Mouse (Mus musculus): ENCODE measurements around the gene Arhgdig. TPM values are rescaled to one million over a fixed set of nuclear protein-coding genes. Genes with fewer than 3 reads are reported as not detected.

The Arhgdig gene
- 20.7 and 22.9 TPM in 2 replicates for polyA plus RNA-seq (2016; fragmentation: Nextera tagmentation; extraction: Ambion mirVana)

GRCm38 (mm10) chr17:26207686-26208085 is at the start of gene Arhgdig:
Gene Arhgdig, minus strand, starts transcription at chr17:26207786.
- ATAC-seq (ENCODE audit: insufficient number of reproducible peaks, insufficient read depth, low FRiP score, low TSS enrichment), result no peak
- Histone ChIP-seq H3K4me2 (replicated peaks) (no peak within 1 kb of the TSS), H3K9ac (no peak within 1 kb of the TSS), H3K36me3 (no peaks in the 10 kb centered on the region), H3K4me3 (no peak within 1 kb of the TSS), H3K27me3 (peaks cover 24% of the 10 kb centered on the region), H3K9me3 (no peaks in the 10 kb centered on the region), H3K27ac (no peak within 1 kb of the TSS), H3K4me1 (peaks cover 18% of the 10 kb centered on the region)
- 85% methylated on average over 12 of the region's 12 CpGs for WGBS

DNA sequence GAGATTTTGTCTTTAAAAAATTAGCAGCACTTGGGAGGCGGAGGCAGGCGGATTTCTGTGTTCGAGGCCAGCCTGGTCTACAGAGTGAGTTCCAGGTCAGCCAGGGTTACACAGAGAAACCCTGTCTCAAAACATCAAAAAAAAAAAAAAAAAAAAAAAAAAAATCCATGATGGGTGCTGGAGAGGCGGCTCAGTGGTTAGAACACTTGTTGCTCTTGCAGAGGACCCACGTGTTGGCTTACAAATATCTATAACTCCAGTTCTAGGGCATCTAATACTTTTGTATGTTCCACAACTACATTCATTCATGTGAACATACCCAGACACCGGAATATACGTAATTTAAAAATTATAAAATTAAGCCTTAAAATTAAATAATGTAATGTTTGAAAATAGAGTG is 47.7 kb upstream of the Arhgdig start:
- Histone ChIP-seq H3K4me2 (replicated peaks) (no peak overlapping the region), H3K9me3 (no peaks in the 10 kb centered on the region), H3K9ac (no peak overlapping the region), H3K27me3 (no peaks in the 10 kb centered on the region), H3K36me3 (peaks cover 39% of the 10 kb centered on the region), H3K27ac (no peak overlapping the region), H3K4me1 (peaks cover 11% of the 10 kb centered on the region), H3K4me3 (no peak overlapping the region)
- 90% methylated on average over 7 of the region's 7 CpGs for WGBS
- no peak for ATAC-seq (ENCODE audit: insufficient number of reproducible peaks, insufficient read depth, low FRiP score, low TSS enrichment)

GRCm38 (mm10) chr17:26253399-26253798 is 45.8 kb upstream of the Arhgdig start:
- Histone ChIP-seq H3K27ac (peak overlapping the region; percentile 99), H3K36me3 (peaks cover 22% of the 10 kb centered on the region), H3K4me3 (peak overlapping the region; percentile 98), H3K4me2 (replicated peaks) (peak overlapping the region; percentile 71), H3K27me3 (no peaks in the 10 kb centered on the region), H3K9me3 (no peaks in the 10 kb centered on the region), H3K9ac (peak overlapping the region; percentile 96), H3K4me1 (peaks cover 11% of the 10 kb centered on the region)
- 0% methylated on average over 24 of the region's 24 CpGs for WGBS
- no peak for ATAC-seq (ENCODE audit: insufficient number of reproducible peaks, insufficient read depth, low FRiP score, low TSS enrichment)

- Histone ChIP-seq H3K27ac (peak within 1 kb of the TSS; percentile 99), H3K27me3 (no peaks in the 10 kb centered on the region), H3K9ac (peak within 1 kb of the TSS; percentile 96), H3K4me3 (peak within 1 kb of the TSS; percentile 98), H3K4me1 (peaks cover 11% of the 10 kb centered on the region), H3K9me3 (no peaks in the 10 kb centered on the region), H3K4me2 (replicated peaks) (peak within 1 kb of the TSS; percentile 71), H3K36me3 (peaks cover 15% of the 10 kb centered on the region)
- ATAC-seq (ENCODE audit: insufficient number of reproducible peaks, insufficient read depth, low FRiP score, low TSS enrichment), result peak; percentile 86
- under 1% methylated on average over 43 of the region's 43 CpGs for WGBS
Observed at GRCm38 (mm10) chr17:26252539-26253251, 45.1 kb upstream of the Arhgdig start, which contains the start of gene Luc7l. Gene Luc7l, plus strand, starts transcription at chr17:26252896.

DNA sequence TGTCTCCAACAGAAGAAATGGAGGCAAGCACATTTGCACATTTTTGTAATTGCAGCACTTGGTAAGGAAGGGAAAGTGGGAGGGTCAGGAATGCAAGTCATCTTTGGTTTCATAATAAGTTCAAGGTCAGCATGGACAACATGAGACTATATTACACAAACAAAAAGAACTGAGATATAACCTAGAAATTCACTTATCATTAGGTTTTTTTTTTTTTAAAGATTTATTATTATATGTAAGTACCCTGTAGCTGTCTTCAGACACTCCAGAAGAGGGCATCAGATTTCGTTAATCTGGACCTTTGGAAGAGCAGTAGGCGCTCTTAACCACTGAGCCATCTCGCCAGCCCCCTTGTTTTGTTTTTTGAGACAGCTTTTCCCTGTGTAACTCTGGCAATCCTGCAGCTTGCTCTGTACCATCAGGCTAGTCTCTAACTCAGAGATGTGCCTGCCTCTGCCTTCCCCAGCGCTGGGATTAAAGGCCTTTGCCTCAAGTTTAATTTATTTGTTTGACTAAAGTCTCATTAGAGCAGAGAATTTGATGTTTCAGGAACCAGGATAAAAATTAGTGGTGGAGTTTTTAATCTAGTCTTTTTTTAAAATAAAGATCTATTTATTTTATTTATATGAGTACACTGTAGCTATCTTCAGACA is 44.4 kb upstream of the Arhgdig start:
- H3K27me3 ChIP-seq, result no peaks in the 10 kb centered on the region
- no peaks in the 10 kb centered on the region for H3K9me3 ChIP-seq
- H3K4me2 ChIP-seq (replicated peaks), result peak overlapping the region; percentile 71
- H3K27ac ChIP-seq, result no peak overlapping the region; the same call in 1 of the 2 replicates
- no peak for ATAC-seq (ENCODE audit: insufficient number of reproducible peaks, insufficient read depth, low FRiP score, low TSS enrichment)
- WGBS, result 57% methylated on average over 4 of the region's 4 CpGs
- peaks cover 9% of the 10 kb centered on the region for H3K36me3 ChIP-seq
- peaks cover 11% of the 10 kb centered on the region for H3K4me1 ChIP-seq
- peak overlapping the region; percentile 98; the same call in 1 of the 2 replicates for H3K4me3 ChIP-seq
- no peak overlapping the region for H3K9ac ChIP-seq

DNA sequence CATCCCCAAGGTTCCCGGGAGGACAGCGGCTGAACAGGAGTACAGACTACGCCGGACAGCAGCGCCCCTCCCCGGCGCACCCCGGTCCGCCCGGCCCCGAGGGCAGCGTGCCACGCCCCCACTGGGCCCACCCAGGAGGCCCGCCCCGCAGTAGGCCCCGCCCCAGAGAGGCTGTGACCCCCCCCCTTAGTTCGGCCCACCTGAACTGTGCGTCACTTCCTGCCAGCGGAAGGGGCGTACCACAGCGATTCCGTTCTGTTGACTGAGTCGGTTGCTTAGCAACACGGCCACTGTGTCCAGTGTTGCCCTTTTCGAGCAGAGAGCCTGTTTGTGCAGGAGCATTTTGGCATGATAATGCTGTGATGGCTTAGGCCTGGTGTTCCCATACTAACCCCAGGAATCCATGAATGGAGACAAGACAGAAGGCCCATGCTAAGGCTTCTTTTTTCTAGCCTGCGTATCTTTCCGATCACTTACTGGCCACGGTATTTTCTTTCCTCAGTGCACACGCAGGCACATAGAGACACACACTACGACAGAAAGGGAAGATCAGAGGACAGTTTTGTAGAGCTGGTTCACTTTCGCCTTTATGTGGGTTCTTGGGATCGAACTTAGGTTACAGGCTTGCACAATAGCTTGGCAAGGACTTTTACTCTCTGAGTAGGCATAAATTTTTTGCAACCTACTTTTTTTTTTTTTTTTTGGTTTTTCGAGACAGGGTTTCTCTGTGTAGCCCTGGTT is 36.7 kb upstream of the Arhgdig start, which contains the start of gene Fam234a:
Gene Fam234a (minus strand): TSS at position 142 of the 741 bp plus-strand sequence.
- no peaks in the 10 kb centered on the region for H3K9me3 ChIP-seq
- peaks cover 10% of the 10 kb centered on the region; the same call in 1 of the 2 replicates for H3K4me1 ChIP-seq
- H3K36me3 ChIP-seq, result no peaks in the 10 kb centered on the region
- 7% methylated on average over 33 of the region's 33 CpGs for WGBS
- no peaks in the 10 kb centered on the region for H3K27me3 ChIP-seq
- peak; percentile 88 for ATAC-seq (ENCODE audit: insufficient number of reproducible peaks, insufficient read depth, low FRiP score, low TSS enrichment)
- peak within 1 kb of the TSS; percentile 82 for H3K4me2 ChIP-seq (replicated peaks)
- H3K9ac ChIP-seq, result peak within 1 kb of the TSS; percentile 67
- H3K27ac ChIP-seq, result peak within 1 kb of the TSS; percentile 66
- H3K4me3 ChIP-seq, result peak within 1 kb of the TSS; percentile 60

DNA sequence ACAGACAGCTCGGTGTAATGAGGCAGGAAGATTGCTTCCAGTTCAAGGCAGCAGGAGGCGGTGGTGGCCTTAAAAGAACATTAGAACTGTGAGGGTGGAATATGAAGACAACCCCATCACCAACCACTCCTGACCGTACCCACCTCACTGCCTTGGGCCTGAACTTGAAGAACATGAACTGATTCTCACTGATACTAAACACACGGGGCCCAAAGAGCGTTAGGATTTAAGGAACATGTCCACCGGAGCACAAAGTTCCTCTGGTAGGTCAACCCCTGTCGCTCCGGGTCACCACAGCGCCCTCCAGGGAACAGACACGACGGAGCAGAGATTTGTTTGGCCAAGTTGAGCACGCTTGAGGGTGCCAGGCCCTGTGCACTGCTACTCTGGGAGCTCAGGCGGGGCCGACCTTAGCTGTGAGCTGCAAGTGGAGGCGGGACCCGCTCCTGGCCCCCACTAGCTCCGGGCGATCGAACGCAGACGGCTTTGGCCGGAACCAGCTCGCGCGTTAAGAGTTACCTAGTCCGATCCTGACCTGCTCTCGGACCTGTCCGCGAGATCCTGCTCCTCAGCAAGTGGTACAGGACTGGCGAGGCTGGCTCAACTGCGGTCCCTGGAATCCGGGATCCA is 36.0 kb upstream of the Arhgdig start:
- peak; percentile 79 for ATAC-seq (ENCODE audit: insufficient number of reproducible peaks, insufficient read depth, low FRiP score, low TSS enrichment)
- Histone ChIP-seq H3K27ac (peak overlapping the region; percentile 66), H3K9me3 (no peaks in the 10 kb centered on the region), H3K4me3 (peak overlapping the region; percentile 60), H3K4me2 (replicated peaks) (peak overlapping the region; percentile 82), H3K36me3 (no peaks in the 10 kb centered on the region), H3K9ac (peak overlapping the region; percentile 67), H3K4me1 (peaks cover 10% of the 10 kb centered on the region; the same call in 1 of the 2 replicates), H3K27me3 (no peaks in the 10 kb centered on the region)
- WGBS, result under 1% methylated on average over 32 of the region's 32 CpGs

DNA sequence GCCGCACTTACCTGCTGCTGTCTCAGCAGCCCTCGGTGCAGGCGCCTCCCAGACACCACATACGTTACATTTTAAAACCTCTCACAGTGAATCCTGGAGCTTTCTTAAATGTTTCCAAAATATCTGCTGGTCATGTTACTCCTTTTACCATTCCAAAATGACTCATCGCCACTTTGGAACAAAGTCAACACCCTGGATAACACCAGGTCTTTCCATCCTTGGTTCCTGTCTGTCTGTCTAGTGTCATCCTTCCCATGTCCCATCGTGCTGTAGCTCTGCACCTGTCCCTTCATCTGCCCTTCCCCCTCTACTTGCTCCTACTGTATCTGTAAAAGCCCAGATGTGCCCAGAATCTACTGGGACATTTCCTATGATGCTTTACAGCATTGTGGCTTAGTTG is 33.4 kb upstream of the Arhgdig start:
- no peak overlapping the region for H3K9ac ChIP-seq
- H3K4me1 ChIP-seq, result peaks cover 10% of the 10 kb centered on the region; the same call in 1 of the 2 replicates
- no peak overlapping the region for H3K4me3 ChIP-seq
- 83% methylated on average over 6 of the region's 6 CpGs for WGBS
- no peak overlapping the region for H3K4me2 ChIP-seq (replicated peaks)
- H3K9me3 ChIP-seq, result no peaks in the 10 kb centered on the region
- no peak for ATAC-seq (ENCODE audit: insufficient number of reproducible peaks, insufficient read depth, low FRiP score, low TSS enrichment)
- H3K36me3 ChIP-seq, result no peaks in the 10 kb centered on the region
- H3K27ac ChIP-seq, result no peak overlapping the region
- no peaks in the 10 kb centered on the region for H3K27me3 ChIP-seq

DNA sequence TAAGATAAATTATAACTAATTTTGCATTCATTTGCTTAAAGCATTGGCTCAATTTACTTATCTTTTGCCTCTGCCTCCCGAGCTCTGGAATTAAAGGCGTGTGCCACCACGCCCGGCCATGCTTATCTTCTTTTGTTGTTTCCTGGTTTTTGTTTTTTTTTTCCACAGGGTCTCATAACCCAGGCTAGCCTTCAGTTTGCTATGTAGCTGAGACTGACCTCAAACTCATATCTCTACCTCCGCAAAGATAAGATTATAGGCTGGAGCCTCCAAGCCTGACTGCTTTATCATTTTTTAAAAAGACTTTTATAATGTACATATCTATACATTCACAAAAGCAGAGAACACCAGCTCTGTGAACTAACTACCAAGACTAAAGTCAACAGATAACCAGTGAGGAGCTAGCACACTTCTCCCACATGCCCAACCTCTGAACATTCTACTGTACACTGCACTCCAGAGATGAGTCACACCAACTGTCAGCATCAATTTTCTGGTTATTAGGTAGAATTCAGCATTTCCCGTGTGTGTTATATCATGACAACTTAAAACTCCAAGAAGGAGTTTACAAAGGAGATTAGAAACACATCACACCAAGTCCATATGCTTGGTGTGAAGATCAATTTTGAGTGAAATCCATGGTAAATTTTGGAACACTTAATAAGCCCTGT is 32.7 kb upstream of the Arhgdig start:
- H3K4me1 ChIP-seq, result peaks cover 10% of the 10 kb centered on the region; the same call in 1 of the 2 replicates
- no peaks in the 10 kb centered on the region for H3K27me3 ChIP-seq
- WGBS, result 79% methylated on average over 6 of the region's 6 CpGs
- H3K27ac ChIP-seq, result no peak overlapping the region
- H3K4me3 ChIP-seq, result no peak overlapping the region
- no peaks in the 10 kb centered on the region for H3K9me3 ChIP-seq
- no peak overlapping the region for H3K9ac ChIP-seq
- H3K4me2 ChIP-seq (replicated peaks), result no peak overlapping the region
- H3K36me3 ChIP-seq, result no peaks in the 10 kb centered on the region
- no peak for ATAC-seq (ENCODE audit: insufficient number of reproducible peaks, insufficient read depth, low FRiP score, low TSS enrichment)

DNA sequence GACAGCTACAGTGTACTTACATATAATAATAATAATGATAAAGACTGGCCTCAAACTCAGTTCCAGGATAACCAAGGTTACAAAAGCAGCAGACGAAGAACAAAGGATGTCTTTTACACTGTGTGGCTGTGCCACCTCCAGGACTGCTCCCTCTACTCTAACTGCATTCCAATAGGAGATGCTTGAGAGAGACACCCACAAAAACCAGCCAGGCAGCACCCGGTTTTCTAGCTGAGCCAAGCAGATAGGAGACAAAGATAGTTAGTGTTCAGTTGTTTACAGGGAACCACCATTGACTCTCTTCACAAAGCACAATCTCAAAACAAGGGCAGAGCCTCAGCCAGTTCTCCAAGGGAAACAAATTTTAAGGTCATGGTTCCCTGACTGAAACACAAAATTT is 32.0 kb upstream of the Arhgdig start:
- Histone ChIP-seq H3K4me1 (peaks cover 10% of the 10 kb centered on the region; the same call in 1 of the 2 replicates), H3K27ac (no peak overlapping the region), H3K4me2 (replicated peaks) (no peak overlapping the region), H3K9ac (no peak overlapping the region), H3K9me3 (no peaks in the 10 kb centered on the region), H3K4me3 (no peak overlapping the region), H3K36me3 (no peaks in the 10 kb centered on the region), H3K27me3 (no peaks in the 10 kb centered on the region)
- no peak for ATAC-seq (ENCODE audit: insufficient number of reproducible peaks, insufficient read depth, low FRiP score, low TSS enrichment)
- WGBS, result 73% methylated on average over 2 of the region's 2 CpGs

- Histone ChIP-seq H3K36me3 (no peaks in the 10 kb centered on the region), H3K4me3 (no peak overlapping the region), H3K4me2 (replicated peaks) (no peak overlapping the region), H3K9ac (no peak overlapping the region), H3K27ac (no peak overlapping the region), H3K9me3 (no peaks in the 10 kb centered on the region), H3K4me1 (peaks cover under 1% of the 10 kb centered on the region; the same call in 1 of the 2 replicates), H3K27me3 (no peaks in the 10 kb centered on the region)
- ATAC-seq (ENCODE audit: insufficient number of reproducible peaks, insufficient read depth, low FRiP score, low TSS enrichment), result no peak
- 85% methylated on average over 10 of the region's 10 CpGs for WGBS
Observed at GRCm38 (mm10) chr17:26237667-26238066, 30.1 kb upstream of the Arhgdig start.

Data from embryonic facial prominence, embryonic 12.5 days (tissue).